Mouse (Mus musculus): ENCODE data around the gene Copz2. TPM values are rescaled to one million over a fixed set of nuclear protein-coding genes. Genes with fewer than 3 reads are reported as not detected.

Gene Copz2
- polyA plus RNA-seq, 1 experiment: 10.6 TPM

DNA sequence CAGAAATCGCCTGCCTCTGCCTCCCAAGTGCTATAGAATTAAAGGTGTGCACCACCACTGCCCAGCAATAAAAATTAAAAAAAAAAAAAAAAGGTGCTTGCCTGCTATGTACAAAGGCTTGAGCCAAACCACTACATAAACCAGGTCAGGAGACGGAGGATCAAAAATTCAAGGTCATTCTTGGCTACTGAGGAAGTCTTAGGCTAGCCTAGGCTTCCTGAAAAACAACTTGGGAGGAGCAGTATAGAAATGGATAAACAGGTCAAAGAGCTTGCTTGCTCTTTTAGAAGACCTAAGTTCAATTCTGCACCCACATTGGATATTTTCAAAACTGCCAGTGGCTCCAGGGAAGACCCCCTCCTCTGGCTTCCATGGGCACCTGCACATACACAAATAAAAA lies 35.2 kb upstream of the Copz2 start:
- TF ChIP-seq POLR2A (IDR thresholded peaks at IDR 0.05; ENCODE audit: low read depth, low read length) (no peak), CTCF (IDR thresholded peaks at IDR 0.05; ENCODE audit: extremely low read depth, insufficient read depth, insufficient read length, insufficient replicate concordance) (no peak)
- WGBS: 85% methylated on average over 2 of the region's 2 CpGs
- no peak for DNase-seq (ENCODE audit: low read depth in 1 of 2, low spot score in 2 of 2)
- peaks cover 28% of the 10 kb centered on the region for H3K36me3 ChIP-seq (ENCODE audit: control insufficient read depth, insufficient read depth, low read length)
- no peak overlapping the region for H3K4me3 ChIP-seq (ENCODE audit: extremely low read depth, insufficient read depth, insufficient read length)
- no peaks in the 10 kb centered on the region for H3K4me1 ChIP-seq (ENCODE audit: control insufficient read depth, insufficient read depth, insufficient read length)
- no peaks in the 10 kb centered on the region for H3K27me3 ChIP-seq (ENCODE audit: control insufficient read depth, insufficient read depth, low read length)
- H3K27ac ChIP-seq (ENCODE audit: insufficient read depth, low read length): no peak overlapping the region

GRCm38 (mm10) chr11:96815895-96816294 lies 33.8 kb upstream of the Copz2 start:
- 99% methylated on average over 2 of the region's 2 CpGs for WGBS
- Histone ChIP-seq H3K27ac (ENCODE audit: insufficient read depth, low read length) (no peak overlapping the region), H3K27me3 (ENCODE audit: control insufficient read depth, insufficient read depth, low read length) (no peaks in the 10 kb centered on the region), H3K36me3 (ENCODE audit: control insufficient read depth, insufficient read depth, low read length) (peaks cover 36% of the 10 kb centered on the region), H3K4me3 (ENCODE audit: extremely low read depth, insufficient read depth, insufficient read length) (no peak overlapping the region), H3K4me1 (ENCODE audit: control insufficient read depth, insufficient read depth, insufficient read length) (no peaks in the 10 kb centered on the region)
- DNase-seq (ENCODE audit: low read depth in 1 of 2, low spot score in 2 of 2): no peak
- TF ChIP-seq POLR2A (IDR thresholded peaks at IDR 0.05; ENCODE audit: low read depth, low read length) (no peak), CTCF (IDR thresholded peaks at IDR 0.05; ENCODE audit: extremely low read depth, insufficient read depth, insufficient read length, insufficient replicate concordance) (no peak)

GRCm38 (mm10) chr11:96816494-96816893 lies 33.2 kb upstream of the Copz2 start:
- H3K4me3 ChIP-seq (ENCODE audit: extremely low read depth, insufficient read depth, insufficient read length): no peak overlapping the region
- H3K36me3 ChIP-seq (ENCODE audit: control insufficient read depth, insufficient read depth, low read length): peaks cover 42% of the 10 kb centered on the region
- WGBS: 81% methylated on average over 1 of the region's 1 CpGs

DNA sequence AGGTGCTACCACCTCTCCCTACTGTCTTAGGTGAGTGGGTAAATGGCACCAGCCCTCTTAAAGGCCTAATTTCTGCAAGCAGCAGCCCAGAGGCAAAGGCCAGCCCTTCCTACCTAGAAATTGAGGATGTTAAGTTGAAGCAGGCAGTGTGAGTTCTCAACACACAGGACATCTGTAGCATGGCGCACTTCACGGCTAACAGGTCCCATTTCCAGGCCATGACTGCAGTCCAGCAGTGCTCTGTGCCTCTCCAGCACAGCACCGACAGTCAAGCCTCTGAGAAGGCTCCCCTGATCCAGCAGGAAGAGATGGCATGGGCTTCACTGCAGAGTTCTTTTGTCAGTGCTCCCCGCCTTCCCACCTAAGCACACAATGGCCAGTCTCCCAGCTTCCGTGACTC lies 32.7 kb upstream of the Copz2 start:
- no peak overlapping the region for H3K4me3 ChIP-seq (ENCODE audit: extremely low read depth, insufficient read depth, insufficient read length)
- DNase-seq (ENCODE audit: low read depth in 1 of 2, low spot score in 2 of 2): no peak
- H3K36me3 ChIP-seq (ENCODE audit: control insufficient read depth, insufficient read depth, low read length): peaks cover 43% of the 10 kb centered on the region

More at GRCm38 (mm10) chr11:96816494-96816893, 33.2 kb upstream of the Copz2 start:
- TF ChIP-seq POLR2A (IDR thresholded peaks at IDR 0.05; ENCODE audit: low read depth, low read length): no peak
- no peak for TF ChIP-seq CTCF (IDR thresholded peaks at IDR 0.05; ENCODE audit: extremely low read depth, insufficient read depth, insufficient read length, insufficient replicate concordance)
- no peaks in the 10 kb centered on the region for H3K27me3 ChIP-seq (ENCODE audit: control insufficient read depth, insufficient read depth, low read length)
- no peaks in the 10 kb centered on the region for H3K4me1 ChIP-seq (ENCODE audit: control insufficient read depth, insufficient read depth, insufficient read length)
- H3K27ac ChIP-seq (ENCODE audit: insufficient read depth, low read length): no peak overlapping the region
- DNase-seq (ENCODE audit: low read depth in 1 of 2, low spot score in 2 of 2): no peak

DNA sequence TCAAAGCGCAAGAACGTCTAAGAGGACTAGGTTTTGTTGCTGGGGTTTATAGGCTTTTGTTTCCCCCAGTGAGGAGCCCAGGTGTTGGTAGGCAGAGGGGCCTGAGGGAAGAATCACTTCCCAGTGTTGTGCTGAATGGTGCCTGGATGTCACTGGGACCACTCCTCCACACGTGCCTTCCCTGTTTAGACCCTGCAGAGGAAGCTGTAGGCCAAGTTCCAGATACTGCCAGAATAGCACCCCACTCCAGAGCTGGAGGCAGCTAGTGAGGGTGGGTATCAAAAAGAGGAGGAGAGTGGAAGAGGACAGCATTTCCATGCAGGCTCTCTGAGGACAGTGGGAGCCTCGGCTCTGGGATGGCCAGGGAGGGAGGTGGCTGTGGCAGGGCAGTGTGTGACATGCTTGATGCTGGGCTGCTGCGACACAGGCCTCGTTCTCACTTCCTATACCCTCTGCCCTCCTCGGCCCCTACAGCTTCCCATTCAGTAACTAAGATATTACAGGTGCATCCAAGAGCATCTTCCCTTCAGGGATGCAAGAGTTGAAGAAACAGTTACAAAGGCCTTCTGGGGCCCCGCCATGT lies 31.5 kb upstream of the Copz2 start:
- no peaks in the 10 kb centered on the region for H3K27me3 ChIP-seq (ENCODE audit: control insufficient read depth, insufficient read depth, low read length)
- H3K4me3 ChIP-seq (ENCODE audit: extremely low read depth, insufficient read depth, insufficient read length): no peak overlapping the region
- H3K4me1 ChIP-seq (ENCODE audit: control insufficient read depth, insufficient read depth, insufficient read length): peaks cover 9% of the 10 kb centered on the region; the same call in 1 of the 2 replicates
- H3K27ac ChIP-seq (ENCODE audit: insufficient read depth, low read length): no peak overlapping the region
- WGBS: 88% methylated on average over 8 of the region's 8 CpGs
- H3K36me3 ChIP-seq (ENCODE audit: control insufficient read depth, insufficient read depth, low read length): peaks cover 43% of the 10 kb centered on the region
- no peak for TF ChIP-seq CTCF (IDR thresholded peaks at IDR 0.05; ENCODE audit: extremely low read depth, insufficient read depth, insufficient read length, insufficient replicate concordance)
- TF ChIP-seq POLR2A (IDR thresholded peaks at IDR 0.05; ENCODE audit: low read depth, low read length): no peak
- no peak for DNase-seq (ENCODE audit: low read depth in 1 of 2, low spot score in 2 of 2)

More for the DNA sequence above, 32.7 kb upstream of the Copz2 start:
- TF ChIP-seq CTCF (IDR thresholded peaks at IDR 0.05; ENCODE audit: extremely low read depth, insufficient read depth, insufficient read length, insufficient replicate concordance): no peak
- no peak for TF ChIP-seq POLR2A (IDR thresholded peaks at IDR 0.05; ENCODE audit: low read depth, low read length)
- Histone ChIP-seq H3K27me3 (ENCODE audit: control insufficient read depth, insufficient read depth, low read length) (no peaks in the 10 kb centered on the region), H3K27ac (ENCODE audit: insufficient read depth, low read length) (no peak overlapping the region), H3K4me1 (ENCODE audit: control insufficient read depth, insufficient read depth, insufficient read length) (no peaks in the 10 kb centered on the region)
- WGBS: 96% methylated on average over 5 of the region's 5 CpGs

DNA sequence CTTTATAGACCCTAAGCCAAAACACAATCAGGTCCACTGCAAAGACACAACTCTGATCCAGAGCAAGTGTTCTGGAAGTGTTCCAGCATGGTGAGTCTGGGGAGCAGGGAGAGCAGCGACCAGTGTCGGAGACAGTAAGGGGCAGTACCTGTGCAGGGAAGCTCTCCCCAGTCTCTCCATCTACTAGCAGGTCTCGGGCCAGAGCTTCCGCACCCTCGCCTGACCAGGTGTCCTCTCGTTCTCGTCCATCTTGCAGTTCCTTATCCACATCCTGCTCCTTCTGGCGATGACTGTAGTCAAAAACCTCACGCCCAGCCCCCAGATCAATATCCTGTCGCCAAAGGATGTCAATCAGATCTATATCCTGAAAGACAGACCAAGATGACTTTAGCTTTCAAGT lies 27.7 kb upstream of the Copz2 start:
- Histone ChIP-seq H3K4me3 (ENCODE audit: extremely low read depth, insufficient read depth, insufficient read length) (no peak overlapping the region), H3K27me3 (ENCODE audit: control insufficient read depth, insufficient read depth, low read length) (no peaks in the 10 kb centered on the region), H3K36me3 (ENCODE audit: control insufficient read depth, insufficient read depth, low read length) (peaks cover 38% of the 10 kb centered on the region), H3K27ac (ENCODE audit: insufficient read depth, low read length) (no peak overlapping the region), H3K4me1 (ENCODE audit: control insufficient read depth, insufficient read depth, insufficient read length) (peaks cover 16% of the 10 kb centered on the region)
- 93% methylated on average over 10 of the region's 10 CpGs for WGBS
- DNase-seq (ENCODE audit: low read depth in 1 of 2, low spot score in 2 of 2): no peak
- TF ChIP-seq CTCF (IDR thresholded peaks at IDR 0.05; ENCODE audit: extremely low read depth, insufficient read depth, insufficient read length, insufficient replicate concordance) (no peak), POLR2A (IDR thresholded peaks at IDR 0.05; ENCODE audit: low read depth, low read length) (no peak)

DNA sequence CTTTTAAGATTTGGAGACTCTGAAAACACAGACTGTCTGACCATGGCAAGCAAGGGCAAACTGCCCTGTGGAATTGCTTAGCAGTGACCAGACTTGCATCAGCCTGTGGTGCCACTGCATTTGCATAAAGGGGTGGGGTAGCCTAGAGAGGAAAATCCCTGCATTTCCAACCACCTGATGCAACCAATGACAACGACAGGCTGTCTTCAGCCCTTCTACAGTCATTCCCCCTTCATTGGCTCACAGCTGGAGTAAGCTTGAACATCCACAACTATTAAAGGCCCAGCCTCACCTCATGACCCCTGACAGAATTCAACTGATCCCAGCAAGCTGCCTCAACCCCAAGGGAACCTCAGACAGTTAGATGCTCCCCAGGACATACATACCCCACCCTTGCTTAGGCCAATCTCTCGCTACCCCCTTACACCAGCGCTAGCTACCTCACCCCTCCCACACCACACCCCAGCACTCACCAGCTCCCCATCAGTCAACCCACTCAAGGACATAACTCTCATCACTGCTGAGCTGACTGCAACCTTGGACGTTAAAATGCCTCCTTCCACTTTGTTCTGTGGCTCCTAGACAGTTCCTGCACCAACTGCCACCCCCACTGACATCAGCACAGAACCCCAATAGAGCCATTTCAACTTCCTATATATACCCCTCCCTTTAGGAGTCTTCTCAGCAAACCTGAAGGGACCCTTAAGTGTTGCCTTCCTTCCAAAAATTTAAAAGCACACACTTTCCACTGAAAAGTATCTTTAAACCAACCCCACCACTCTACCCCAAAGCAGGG lies 26.8 kb upstream of the Copz2 start:
- Histone ChIP-seq H3K27me3 (ENCODE audit: control insufficient read depth, insufficient read depth, low read length) (no peaks in the 10 kb centered on the region), H3K4me3 (ENCODE audit: extremely low read depth, insufficient read depth, insufficient read length) (peak overlapping the region; percentile 60), H3K36me3 (ENCODE audit: control insufficient read depth, insufficient read depth, low read length) (peaks cover 45% of the 10 kb centered on the region), H3K27ac (ENCODE audit: insufficient read depth, low read length) (peak overlapping the region; percentile 65), H3K4me1 (ENCODE audit: control insufficient read depth, insufficient read depth, insufficient read length) (peaks cover 16% of the 10 kb centered on the region)
- DNase-seq (ENCODE audit: low read depth in 1 of 2, low spot score in 2 of 2): peak; percentile 32 to 35
- WGBS: 40% methylated on average over 4 of the region's 4 CpGs
- TF ChIP-seq POLR2A (IDR thresholded peaks at IDR 0.05; ENCODE audit: low read depth, low read length): no peak
- TF ChIP-seq CTCF (IDR thresholded peaks at IDR 0.05; ENCODE audit: extremely low read depth, insufficient read depth, insufficient read length, insufficient replicate concordance): no peak

Data from spleen, adult 2 months (tissue).